Mouse (Mus musculus) thymus, adult 2 months (tissue): ENCODE measurements around the gene Troap.

Source experiments
- CTCF ChIP-seq: fragments of 200-500 bp; IDR thresholded peaks from 2 replicates; pipeline ENCODE4 v1.5.1; 2012; ENCODE audit warnings: mild to moderate bottlenecking, control low read depth, low read length, moderate library complexity, borderline replicate concordance; ENCODE audit not compliant: control insufficient read depth, poor library complexity, insufficient read depth; ENCODE audit errors: extremely low read depth
- POLR2A ChIP-seq: fragments of 200-500 bp; IDR thresholded peaks from 2 replicates; pipeline ENCODE4 v1.6.1; 2012; ENCODE audit warnings: mild to moderate bottlenecking, low read length, control low read depth, moderate library complexity; ENCODE audit not compliant: control insufficient read depth, poor library complexity, insufficient read depth; ENCODE audit errors: extremely low read depth

- TF ChIP-seq CTCF (no peak), POLR2A (no peak)
Observed at GRCm38 (mm10) chr15:99040920-99041856, 33.2 kb upstream of the Troap start.
